Mouse (Mus musculus) CH12.LX (cell line): ENCODE data around the gene Rtl5. TPM values are rescaled to one million over a fixed set of nuclear protein-coding genes. Genes with fewer than 3 reads are reported as not detected.

Experiments used
- DNase-seq: peaks from one replicate; pipeline ENCODE4 v3.0.0-alpha.2; 2013; ENCODE audit errors: extremely low read depth
- H3K27ac ChIP-seq: 2 replicates; pipeline ENCODE4 v1.5.1; 2012; ENCODE audit warnings: low read depth, mild to moderate bottlenecking, control low read depth, moderate library complexity; ENCODE audit not compliant: insufficient read depth
- H3K27me3 ChIP-seq: replicated peaks from 2 replicates; pipeline ENCODE3; 2012; ENCODE audit warnings: inconsistent platforms
- H3K36me3 ChIP-seq, 2 experiments: replicated peaks in 1 of 2; 2 replicates each; pipeline versions ENCODE3 to v1.6.1; 2012; ENCODE audit warnings: inconsistent platforms in 1 of 2, low read length in 1 of 2, mild to moderate bottlenecking in 1 of 2, mixed read lengths in 1 of 2, moderate library complexity in 1 of 2; ENCODE audit not compliant: control insufficient read depth in 1 of 2, insufficient read depth in 1 of 2
- H3K4me1 ChIP-seq, 2 experiments: 2 replicates each; pipeline ENCODE4 v1.6.1; 2012; ENCODE audit warnings: inconsistent platforms in 1 of 2, moderate library complexity in 1 of 2; ENCODE audit not compliant: insufficient read depth in 2 of 2, control insufficient read depth in 1 of 2
- H3K4me2 ChIP-seq: 2 replicates; pipeline ENCODE4 v1.6.1; 2012; ENCODE audit warnings: low read depth, mild to moderate bottlenecking, control low read depth; ENCODE audit not compliant: poor library complexity, insufficient read depth, severe bottlenecking
- H3K4me3 ChIP-seq, 3 experiments: fragments of 150-350 bp in 1 of 3; sonication (generic) in 1 of 3; replicated peaks in 1 of 3; 2 replicates each; pipeline versions ENCODE3 to v1.5.1; 2011 to 2012; ENCODE audit warnings: low read depth in 2 of 3, low read length in 2 of 3, mild to moderate bottlenecking in 2 of 3, moderate library complexity in 2 of 3, control low read depth in 1 of 3, improper control_type of control experiment in 1 of 3, inconsistent platforms in 1 of 3, mixed read lengths in 1 of 3; ENCODE audit not compliant: poor library complexity in 1 of 3
- H3K79me2 ChIP-seq: replicated peaks from 2 replicates; pipeline ENCODE4 v1.6.1; 2012; ENCODE audit warnings: mild to moderate bottlenecking, moderate library complexity; ENCODE audit not compliant: control insufficient read depth, poor library complexity, insufficient read depth, severe bottlenecking; ENCODE audit errors: extremely low read depth
- H3K9ac ChIP-seq: 2 replicates; pipeline ENCODE4 v1.6.1; 2012; ENCODE audit warnings: low read depth, mild to moderate bottlenecking, control low read depth, moderate library complexity; ENCODE audit not compliant: insufficient read depth
- H3K9me3 ChIP-seq: replicated peaks from 2 replicates; pipeline ENCODE3; 2012; ENCODE audit warnings: low read length, inconsistent platforms, mixed read lengths
- CHD1 ChIP-seq: IDR thresholded peaks from 2 replicates; pipeline ENCODE4 v1.6.1; 2012; ENCODE audit warnings: low read depth, low read length, improper control_type of control experiment, inconsistent platforms
- E2F4 ChIP-seq: IDR thresholded peaks from 2 replicates; pipeline ENCODE4 v1.6.1; 2011; ENCODE audit warnings: low read depth, low read length, improper control_type of control experiment; ENCODE audit not compliant: insufficient replicate concordance
- ELF1 ChIP-seq: IDR thresholded peaks from 2 replicates; pipeline ENCODE4 v1.6.1; 2014; ENCODE audit warnings: low read depth, mild to moderate bottlenecking, inconsistent platforms, low read length, improper control_type of control experiment
- ETS1 ChIP-seq: conservative IDR thresholded peaks from 2 replicates; pipeline ENCODE4 v1.6.1; 2012; ENCODE audit warnings: low read depth, mild to moderate bottlenecking, inconsistent platforms, low read length, improper control_type of control experiment, moderate library complexity
- IRF4 ChIP-seq: IDR thresholded peaks from 2 replicates; pipeline ENCODE4 v1.6.1; 2014; ENCODE audit warnings: low read depth, mild to moderate bottlenecking, inconsistent platforms, low read length, improper control_type of control experiment
- JUN ChIP-seq: IDR thresholded peaks from 2 replicates; pipeline ENCODE4 v1.6.1; 2011; ENCODE audit warnings: low read depth, mild to moderate bottlenecking, low read length, improper control_type of control experiment, moderate library complexity; ENCODE audit not compliant: insufficient read depth
- MAFK ChIP-seq: IDR thresholded peaks from 2 replicates; pipeline ENCODE4 v1.6.1; 2011; ENCODE audit warnings: low read length, improper control_type of control experiment; ENCODE audit not compliant: insufficient replicate concordance
- MAZ ChIP-seq: IDR thresholded peaks from 2 replicates; pipeline ENCODE4 v1.6.1; 2012; ENCODE audit warnings: low read depth, mild to moderate bottlenecking, inconsistent platforms, low read length, improper control_type of control experiment, moderate library complexity
- MEF2A ChIP-seq: IDR thresholded peaks from 2 replicates; pipeline ENCODE4 v1.6.1; 2014; ENCODE audit warnings: low read depth, mild to moderate bottlenecking, inconsistent platforms, low read length, improper control_type of control experiment, borderline replicate concordance
- MXI1 ChIP-seq: IDR thresholded peaks from 2 replicates; pipeline ENCODE4 v1.6.1; 2011; ENCODE audit warnings: mild to moderate bottlenecking, low read depth, low read length, improper control_type of control experiment
- MYC ChIP-seq: IDR thresholded peaks from 2 replicates; pipeline ENCODE4 v1.6.1; 2011; ENCODE audit warnings: low read depth, mild to moderate bottlenecking, improper control_type of control experiment, low read length
- NELFE ChIP-seq: IDR thresholded peaks from 2 replicates; pipeline ENCODE4 v1.6.1; 2011; ENCODE audit warnings: low read depth, low read length, improper control_type of control experiment
- PAX5 ChIP-seq: IDR thresholded peaks from 2 replicates; pipeline ENCODE4 v1.6.1; 2012; ENCODE audit warnings: low read length, inconsistent platforms, mixed read lengths
- POLR2A ChIP-seq: IDR thresholded peaks from 2 replicates; pipeline ENCODE4 v1.6.1; 2011; ENCODE audit warnings: low read depth, mild to moderate bottlenecking, improper control_type of control experiment, low read length
- POLR2AphosphoS2 ChIP-seq: IDR thresholded peaks from 2 replicates; pipeline ENCODE4 v1.6.1; 2011; ENCODE audit warnings: low read depth, low read length, improper control_type of control experiment
- SIN3A ChIP-seq: IDR thresholded peaks from 2 replicates; pipeline ENCODE4 v1.6.1; 2012; ENCODE audit warnings: low read length, improper control_type of control experiment, inconsistent platforms
- SMC3 ChIP-seq: IDR thresholded peaks from 2 replicates; pipeline ENCODE4 v1.6.1; 2011; ENCODE audit warnings: low read depth, low read length, improper control_type of control experiment
- TCF12 ChIP-seq: IDR thresholded peaks from 2 replicates; pipeline ENCODE4 v1.6.1; 2014; ENCODE audit warnings: low read depth, mild to moderate bottlenecking, inconsistent platforms, low read length, improper control_type of control experiment
- USF1 ChIP-seq: IDR thresholded peaks from 2 replicates; pipeline ENCODE4 v1.6.1; 2014; ENCODE audit warnings: low read depth, mild to moderate bottlenecking, inconsistent platforms, low read length, improper control_type of control experiment
- USF2 ChIP-seq: conservative IDR thresholded peaks from 2 replicates; pipeline ENCODE4 v1.6.1; 2011; ENCODE audit warnings: low read depth, low read length, improper control_type of control experiment
- ZC3H11A ChIP-seq: IDR thresholded peaks from 2 replicates; pipeline ENCODE4 v1.6.1; 2012; ENCODE audit warnings: low read depth, mild to moderate bottlenecking, inconsistent platforms, low read length, improper control_type of control experiment
- ZNF384 ChIP-seq: IDR thresholded peaks from 2 replicates; pipeline ENCODE4 v1.6.1; 2012; ENCODE audit warnings: low read depth, low read length, improper control_type of control experiment, inconsistent platforms
- dilution Hi-C: fragments of 300-500 bp; cut with MboI; formaldehyde crosslinking; loops from 2 replicates; pipeline ENCODE4 v1.14.3; 2020; ENCODE audit warnings: low sequenced_read_pairs; ENCODE audit not compliant: extremely low pct_unique_long_range_greater_than_20kb, extremely low pct_ligation_motif_present
- in situ Hi-C: fragments of 300-500 bp; cut with MboI; formaldehyde crosslinking; loops from 3 replicates; pipeline ENCODE4 v1.14.3; 2019; ENCODE audit warnings: low sequenced_read_pairs, low pct_ligation_motif_present, low pct_unique_long_range_greater_than_20kb, mixed read lengths
- polyA plus RNA-seq: library from polyadenylated mRNA; unstranded; fragments of >175 nt; gene quantifications from 2 replicates; pipeline ENCODE4 v1.2.1, GENCODE M21; 2012; ENCODE audit warnings: low read depth; ENCODE audit not compliant: insufficient read length
- total RNA-seq, 2 experiments: library from RNA; depleted of rRNA; stranded (reverse); fragments of 300-350 nt in 1 of 2; fragments of >200 nt in 1 of 2; gene quantifications; 2 replicates each; pipeline ENCODE4 v1.2.3; 2012 to 2014

Gene Rtl5
- total and polyA plus RNA-seq, 3 experiments = 0.51 to 0.79 (median 0.55) TPM

GRCm38 (mm10) chrX:102035671-102036070, 35.4 kb downstream of the Rtl5 start:
- H3K4me3 ChIP-seq = no peak overlapping the region

GRCm38 (mm10) chrX:102033566-102033965, 37.5 kb downstream of the Rtl5 start:
- Histone ChIP-seq H3K27ac (no peak overlapping the region), H3K4me2 (no peak overlapping the region), H3K27me3 (no peaks in the 10 kb centered on the region), H3K9me3 (no peaks in the 10 kb centered on the region), H3K36me3 (no peaks in the 10 kb centered on the region), H3K4me3 (no peak overlapping the region), H3K4me1 (peaks cover 18 to 56% of the 10 kb centered on the region in 2 experiments), H3K9ac (no peak overlapping the region), H3K79me2 (no peaks in the 10 kb centered on the region)
- no peak for DNase-seq
- dilution Hi-C loops (no loop called here), in situ Hi-C loops (no loop called here)
- TF ChIP-seq POLR2AphosphoS2 (no peak), MXI1 (no peak), IRF4 (no peak), POLR2A (no peak), MEF2A (no peak), SMC3 (no peak), ZC3H11A (no peak), E2F4 (no peak), USF2 (no peak), CHD1 (no peak), NELFE (no peak), ZNF384 (no peak), MAZ (no peak), MAFK (no peak), SIN3A (no peak), TCF12 (no peak), USF1 (no peak), PAX5 (no peak), ETS1 (no peak)

More at GRCm38 (mm10) chrX:102035671-102036070, 35.4 kb downstream of the Rtl5 start:
- no peak for TF ChIP-seq JUN
- no peak for TF ChIP-seq USF1
- TF ChIP-seq ETS1 = no peak
- no peak for TF ChIP-seq MAFK
- no peak for TF ChIP-seq ZC3H11A
- no peak for TF ChIP-seq MYC
- no peak for TF ChIP-seq ELF1
- TF ChIP-seq E2F4 = no peak
- no peaks in the 10 kb centered on the region for H3K36me3 ChIP-seq
- no peak overlapping the region for H3K4me2 ChIP-seq
- H3K4me1 ChIP-seq = peaks cover 18 to 61% of the 10 kb centered on the region in 2 experiments
- peak; percentile 52 for DNase-seq
- H3K79me2 ChIP-seq = no peaks in the 10 kb centered on the region
- in situ Hi-C loops = no loop called here
- H3K27ac ChIP-seq = no peak overlapping the region
- H3K9ac ChIP-seq = no peak overlapping the region
- H3K9me3 ChIP-seq = no peaks in the 10 kb centered on the region
- dilution Hi-C loops = no loop called here
- H3K27me3 ChIP-seq = no peaks in the 10 kb centered on the region
